Mouse (Mus musculus) heart, adult 2 months (tissue): ENCODE results near the gene Olfr373.
"Not testable (repeated sequence)": the region's sequence is repeated elsewhere in the genome, so short reads cannot be mapped to it uniquely, and the experiment has no call there.

Source experiments
- CTCF ChIP-seq: fragments of 200-600 bp; IDR thresholded peaks from 2 replicates; pipeline ENCODE4 v1.8.1; 2022; ENCODE audit warnings: antibody characterized with exemption, mild to moderate bottlenecking, moderate library complexity
- EP300 ChIP-seq: fragments of 200-500 bp; IDR thresholded peaks from 2 replicates; pipeline ENCODE4 v1.6.1; 2011; ENCODE audit warnings: low read depth, low read length, control low read depth; ENCODE audit not compliant: insufficient read depth

GRCm38 (mm10) chr8:72082877-72083276 is at the start of gene Olfr373:
- TF ChIP-seq CTCF, EP300: not testable (repeated sequence)
